Mouse (Mus musculus) forebrain, embryonic 13.5 days (tissue): ENCODE results near the gene Kansl1. TPM values are rescaled to one million over a fixed set of nuclear protein-coding genes. Genes with fewer than 3 reads are reported as not detected.

Experiments used
- ATAC-seq: fragments of 200-750 bp; cut with Nextera tagmentation; 2 replicates; pipeline ENCODE4 v1.8.0; 2017
- H3K27ac ChIP-seq: fragments of 300-500 bp; sonication (generic); 2 replicates; pipeline ENCODE4 v1.5.1; 2015; ENCODE audit warnings: inconsistent platforms, mild to moderate bottlenecking, moderate library complexity
- H3K27me3 ChIP-seq: fragments of 300-500 bp; sonication (generic); 2 replicates; pipeline ENCODE4 v1.6.1; 2015; ENCODE audit warnings: mild to moderate bottlenecking, inconsistent platforms
- H3K36me3 ChIP-seq: fragments of 300-500 bp; sonication (generic); 2 replicates; pipeline ENCODE4 v1.6.1; 2015; ENCODE audit warnings: mild to moderate bottlenecking, inconsistent platforms; ENCODE audit not compliant: poor library complexity, severe bottlenecking
- H3K4me1 ChIP-seq: fragments of 300-500 bp; sonication (generic); 2 replicates; pipeline ENCODE4 v1.6.1; 2015; ENCODE audit warnings: inconsistent platforms
- H3K4me2 ChIP-seq: fragments of 300-500 bp; sonication (generic); 2 replicates; pipeline ENCODE4 v1.6.1; 2015; ENCODE audit warnings: inconsistent platforms, mild to moderate bottlenecking, moderate library complexity
- H3K4me3 ChIP-seq: fragments of 300-500 bp; sonication (generic); 2 replicates; pipeline ENCODE4 v1.5.1; 2015; ENCODE audit warnings: mild to moderate bottlenecking, inconsistent platforms
- H3K9ac ChIP-seq: fragments of 300-500 bp; sonication (generic); 2 replicates; pipeline ENCODE4 v1.6.1; 2015; ENCODE audit warnings: mild to moderate bottlenecking, inconsistent platforms
- H3K9me3 ChIP-seq: fragments of 300-500 bp; sonication (generic); replicated peaks from 2 replicates; pipeline ENCODE4 v1.6.1; 2016; ENCODE audit warnings: inconsistent platforms
- WGBS: fragments of 180-500 bp; shearing (Covaris S2); methylation state at CpG from one replicate; pipeline ENCODE4 v1.1.7; 2015; 5-methylcytosine and 5-hydroxymethylcytosine counted together
- polyA plus RNA-seq: library from polyadenylated mRNA; unstranded; fragments of >200 nt; fragmentation: Nextera tagmentation; extraction: Ambion mirVana; gene quantifications from 2 replicates; pipeline ENCODE4 v1.2.1, GENCODE M21; 2015

The Kansl1 gene
- polyA plus RNA-seq, 1 experiment from 2014 or later, result 26.1 TPM

DNA sequence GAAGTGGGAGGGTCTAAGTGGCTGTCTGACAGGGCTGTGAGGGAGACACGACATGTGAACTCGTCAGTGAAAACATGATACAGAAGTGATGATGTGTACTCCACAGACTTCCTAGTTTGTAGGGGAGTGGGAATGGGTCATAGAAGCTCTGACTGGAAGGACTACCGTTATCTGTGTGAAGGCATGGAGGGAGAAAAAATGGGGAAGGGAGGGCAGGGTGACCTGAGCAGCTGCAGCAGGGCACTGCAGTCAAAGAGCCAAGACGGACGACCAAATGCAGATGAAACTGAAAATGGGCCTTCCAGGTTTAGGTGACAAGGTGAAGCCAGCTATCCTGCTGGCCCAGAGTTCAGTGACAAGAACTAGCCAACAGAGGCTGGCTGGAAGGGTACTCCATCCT, 134.5 kb downstream of the Kansl1 start:
- H3K27ac ChIP-seq, result no peak overlapping the region; the same call in 1 of the 2 replicates
- H3K4me2 ChIP-seq, result no peak overlapping the region
- H3K4me3 ChIP-seq, result no peak overlapping the region
- no peaks in the 10 kb centered on the region for H3K9me3 ChIP-seq
- H3K9ac ChIP-seq, result no peak overlapping the region
- 0 out of 2 replicates have a peak, but pooled peaks have one; percentile 6 for ATAC-seq
- no peaks in the 10 kb centered on the region for H3K27me3 ChIP-seq
- H3K4me1 ChIP-seq, result no peaks in the 10 kb centered on the region
- H3K36me3 ChIP-seq, result peaks cover 83% of the 10 kb centered on the region
- 84% methylated on average over 5 of the region's 5 CpGs for WGBS

DNA sequence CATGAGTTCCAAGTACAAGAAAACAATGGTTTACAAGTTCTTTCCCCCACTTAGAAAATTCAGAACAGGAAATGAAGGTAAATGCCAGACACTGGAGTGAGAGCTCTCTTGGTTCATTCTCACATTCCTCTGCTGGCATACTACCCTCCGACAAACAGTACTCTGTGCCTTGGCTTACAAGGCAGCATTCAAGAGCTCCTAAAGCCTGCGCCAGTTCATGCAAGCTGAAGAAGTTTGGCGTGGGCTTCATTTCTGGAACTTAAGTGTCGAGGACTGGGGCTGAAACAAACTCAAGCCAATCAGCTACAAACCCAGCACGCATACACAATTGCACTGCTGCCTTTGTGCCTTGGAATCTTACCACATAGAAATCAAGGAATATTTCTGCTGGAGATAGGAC, 136.6 kb downstream of the Kansl1 start:
- H3K4me1 ChIP-seq, result no peaks in the 10 kb centered on the region
- H3K27me3 ChIP-seq, result no peaks in the 10 kb centered on the region
- H3K27ac ChIP-seq, result no peak overlapping the region
- H3K9me3 ChIP-seq, result no peaks in the 10 kb centered on the region
- peaks cover 73% of the 10 kb centered on the region for H3K36me3 ChIP-seq
- H3K9ac ChIP-seq, result no peak overlapping the region
- H3K4me3 ChIP-seq, result no peak overlapping the region
- WGBS, result 87% methylated on average over 5 of the region's 5 CpGs
- no peak overlapping the region for H3K4me2 ChIP-seq
- no peak for ATAC-seq

- whole genome bisulfite sequencing, result 93% methylated on average over 3 of the region's 3 CpGs
- no peak; the same call in 1 of the 2 replicates for ATAC-seq
- H3K27me3 ChIP-seq, result no peaks in the 10 kb centered on the region
- no peaks in the 10 kb centered on the region for H3K9me3 ChIP-seq
- peaks cover 68% of the 10 kb centered on the region for H3K36me3 ChIP-seq
- no peak overlapping the region for H3K4me3 ChIP-seq
- H3K9ac ChIP-seq, result no peak overlapping the region
- no peak overlapping the region for H3K4me2 ChIP-seq
- H3K27ac ChIP-seq, result no peak overlapping the region
- H3K4me1 ChIP-seq, result no peaks in the 10 kb centered on the region
Observed at GRCm38 (mm10) chr11:104331208-104331607, 137.5 kb downstream of the Kansl1 start.

- 88% methylated on average over 4 of the region's 4 CpGs for WGBS
- Histone ChIP-seq H3K4me3 (no peak overlapping the region), H3K36me3 (peaks cover 66% of the 10 kb centered on the region), H3K27ac (no peak overlapping the region), H3K9me3 (no peaks in the 10 kb centered on the region), H3K27me3 (no peaks in the 10 kb centered on the region), H3K4me2 (no peak overlapping the region), H3K9ac (no peak overlapping the region), H3K4me1 (no peaks in the 10 kb centered on the region)
- ATAC-seq, result no peak
Observed at GRCm38 (mm10) chr11:104330151-104330550, 138.5 kb downstream of the Kansl1 start.

DNA sequence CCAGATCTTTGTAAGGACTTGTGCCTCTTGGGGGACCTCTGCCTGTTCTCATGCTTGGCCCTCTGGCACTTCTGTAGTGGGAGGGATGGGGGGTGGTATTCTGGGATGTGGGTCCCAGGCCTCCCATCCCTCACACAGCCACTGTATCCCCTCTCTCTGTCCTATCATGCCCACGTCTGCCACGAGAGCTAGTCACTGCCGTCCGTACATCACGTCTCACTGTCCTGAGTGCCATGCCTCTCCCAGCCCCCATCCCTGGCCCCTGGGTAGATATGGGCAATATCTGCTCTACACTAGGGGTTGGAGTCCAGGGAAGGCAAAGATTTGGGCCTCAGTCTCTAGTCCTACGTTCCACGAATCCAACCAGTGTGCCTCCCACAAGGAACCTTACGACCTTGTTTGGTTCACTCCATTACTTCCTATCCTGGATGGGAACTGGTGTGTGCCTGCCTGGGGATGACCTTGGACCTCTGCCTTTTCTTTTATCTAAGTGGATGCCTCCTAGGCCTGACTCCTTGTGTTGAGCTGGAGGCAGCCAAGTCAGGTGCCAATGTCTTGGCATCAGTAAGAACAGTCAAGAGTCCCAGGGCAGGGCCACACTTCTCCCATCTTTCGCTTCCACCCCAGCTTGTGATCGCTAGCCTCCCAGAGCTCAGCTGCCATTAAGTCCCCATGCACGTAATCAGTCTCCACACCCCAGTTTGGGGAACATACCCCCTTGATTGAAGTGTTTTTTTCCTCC, 139.3 kb downstream of the Kansl1 start:
- Histone ChIP-seq H3K27ac (no peak overlapping the region), H3K27me3 (no peaks in the 10 kb centered on the region), H3K4me3 (no peak overlapping the region), H3K9me3 (no peaks in the 10 kb centered on the region), H3K4me2 (no peak overlapping the region), H3K36me3 (peaks cover 58% of the 10 kb centered on the region), H3K9ac (no peak overlapping the region), H3K4me1 (no peaks in the 10 kb centered on the region)
- 0 out of 2 replicates have a peak, but pooled peaks have one; percentile 28 for ATAC-seq
- 85% methylated on average over 11 of the region's 11 CpGs for whole genome bisulfite sequencing

- H3K9me3 ChIP-seq, result no peaks in the 10 kb centered on the region
- no peak overlapping the region for H3K9ac ChIP-seq
- H3K4me1 ChIP-seq, result no peaks in the 10 kb centered on the region
- peaks cover 49% of the 10 kb centered on the region for H3K36me3 ChIP-seq
- H3K27ac ChIP-seq, result no peak overlapping the region
- no peak for ATAC-seq
- no peaks in the 10 kb centered on the region for H3K27me3 ChIP-seq
- no peak overlapping the region for H3K4me2 ChIP-seq
- H3K4me3 ChIP-seq, result no peak overlapping the region
- 90% methylated on average over 6 of the region's 6 CpGs for WGBS
Observed at GRCm38 (mm10) chr11:104327946-104328345, 140.7 kb downstream of the Kansl1 start.

DNA sequence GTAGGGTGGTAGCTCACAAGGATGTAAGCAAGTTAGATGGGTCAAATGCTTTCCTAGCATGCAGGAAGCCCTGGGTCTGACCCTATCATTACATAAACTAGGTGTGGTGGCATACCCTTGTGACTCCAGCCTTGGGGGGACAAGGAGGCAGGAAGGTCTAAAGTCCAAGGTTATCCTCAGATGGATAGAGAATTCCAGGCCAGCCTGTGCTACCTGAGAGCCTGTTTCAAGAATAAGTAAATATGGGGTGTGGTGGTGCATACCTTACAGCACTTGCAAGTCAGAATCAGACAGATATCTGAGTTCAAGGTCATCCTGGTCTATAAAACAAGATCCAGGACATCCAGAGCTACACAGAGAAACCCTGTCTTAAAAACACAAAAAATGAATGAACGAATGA, 141.2 kb downstream of the Kansl1 start:
- ATAC-seq, result no peak
- no peak overlapping the region for H3K9ac ChIP-seq
- no peak overlapping the region for H3K4me2 ChIP-seq
- peaks cover 47% of the 10 kb centered on the region for H3K36me3 ChIP-seq
- no peaks in the 10 kb centered on the region for H3K9me3 ChIP-seq
- WGBS, result 100% methylated on average over 1 of the region's 1 CpGs
- H3K4me1 ChIP-seq, result no peaks in the 10 kb centered on the region
- H3K27ac ChIP-seq, result no peak overlapping the region
- no peaks in the 10 kb centered on the region for H3K27me3 ChIP-seq
- H3K4me3 ChIP-seq, result no peak overlapping the region

- Histone ChIP-seq H3K36me3 (peaks cover 15% of the 10 kb centered on the region; the same call in 1 of the 2 replicates), H3K4me1 (peaks cover 17% of the 10 kb centered on the region), H3K4me2 (no peak overlapping the region), H3K27ac (no peak overlapping the region), H3K4me3 (no peak overlapping the region), H3K9ac (no peak overlapping the region), H3K9me3 (no peaks in the 10 kb centered on the region), H3K27me3 (0 out of 2 replicates have a peak, but pooled peaks cover 4% of the 10 kb centered on the region)
- 35% methylated on average over 4 of the region's 4 CpGs for WGBS
- ATAC-seq, result no peak
Observed at GRCm38 (mm10) chr11:104322142-104322541, 146.5 kb downstream of the Kansl1 start.

- ATAC-seq, result no peak
- H3K36me3 ChIP-seq, result peaks cover 8% of the 10 kb centered on the region; the same call in 1 of the 2 replicates
- H3K9ac ChIP-seq, result no peak overlapping the region
- no peak overlapping the region for H3K4me3 ChIP-seq
- H3K9me3 ChIP-seq, result no peaks in the 10 kb centered on the region
- peaks cover 17% of the 10 kb centered on the region for H3K4me1 ChIP-seq
- no peak overlapping the region for H3K4me2 ChIP-seq
- WGBS, result 56% methylated on average over 5 of the region's 5 CpGs
- 0 out of 2 replicates have a peak, but pooled peaks cover 4% of the 10 kb centered on the region for H3K27me3 ChIP-seq
- no peak overlapping the region for H3K27ac ChIP-seq
Observed at GRCm38 (mm10) chr11:104320511-104320910, 148.2 kb downstream of the Kansl1 start.

DNA sequence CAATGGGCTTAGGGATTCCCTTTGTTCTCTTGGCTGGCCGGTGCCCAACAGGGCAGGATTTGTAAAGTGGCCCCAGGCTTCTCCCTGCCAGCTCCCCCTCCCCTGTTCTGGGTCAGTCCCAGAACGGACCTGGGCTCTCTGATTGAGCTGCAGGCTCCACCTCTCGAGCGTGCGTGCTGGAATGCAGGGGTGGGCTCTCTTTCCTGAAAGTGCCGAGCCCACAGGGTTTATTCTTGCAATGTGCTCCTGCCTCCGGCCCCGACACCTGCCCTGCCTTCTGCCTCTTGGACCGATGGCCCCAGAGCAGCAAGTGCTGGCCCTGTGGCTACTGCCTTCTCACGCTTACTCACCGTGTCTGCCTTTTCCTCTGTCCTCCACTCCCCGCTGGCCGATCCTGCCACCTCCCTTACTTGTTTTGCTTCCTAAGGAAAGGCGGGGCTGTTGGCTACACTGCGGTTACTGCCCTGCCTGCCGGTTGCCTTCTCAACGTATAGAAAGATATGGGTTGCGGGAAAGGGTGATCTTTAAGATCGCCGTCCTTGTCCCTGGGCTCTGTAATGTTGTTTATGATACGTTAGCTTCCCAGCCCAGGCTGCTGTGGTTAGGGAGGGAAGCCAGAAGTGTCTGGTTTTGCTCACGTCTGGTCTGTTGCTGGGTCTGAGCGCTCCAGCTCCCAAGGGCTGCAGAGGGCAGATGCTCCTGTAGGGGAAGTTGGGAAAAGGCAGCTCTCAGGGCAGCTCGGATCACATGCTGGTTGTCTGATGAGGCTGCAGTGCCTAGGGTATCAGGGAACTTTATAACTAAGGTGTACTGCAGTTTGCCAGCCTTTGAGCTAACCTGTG, 149.5 kb downstream of the Kansl1 start:
- peak; percentile 41; the same call in 1 of the 2 replicates for ATAC-seq
- H3K9me3 ChIP-seq, result no peaks in the 10 kb centered on the region
- H3K9ac ChIP-seq, result peak overlapping the region; percentile 64
- H3K4me1 ChIP-seq, result peaks cover 17% of the 10 kb centered on the region
- peak overlapping the region; percentile 40; the same call in 1 of the 2 replicates for H3K27ac ChIP-seq
- 0 out of 2 replicates have a peak, but pooled peaks cover 4% of the 10 kb centered on the region for H3K27me3 ChIP-seq
- WGBS, result 1% methylated on average over 24 of the region's 24 CpGs
- H3K4me3 ChIP-seq, result peak overlapping the region; percentile 36
- peaks cover 5% of the 10 kb centered on the region; the same call in 1 of the 2 replicates for H3K36me3 ChIP-seq
- peak overlapping the region; percentile 74 for H3K4me2 ChIP-seq

- Histone ChIP-seq H3K9ac (no peak overlapping the region), H3K4me1 (peaks cover 17% of the 10 kb centered on the region), H3K36me3 (peaks cover 11% of the 10 kb centered on the region; the same call in 1 of the 2 replicates), H3K27ac (no peak overlapping the region), H3K9me3 (no peaks in the 10 kb centered on the region), H3K4me2 (no peak overlapping the region), H3K4me3 (no peak overlapping the region), H3K27me3 (0 out of 2 replicates have a peak, but pooled peaks cover 4% of the 10 kb centered on the region)
- WGBS, result 86% methylated on average over 3 of the region's 3 CpGs
- no peak for ATAC-seq
Observed at GRCm38 (mm10) chr11:104317631-104318030, 151.0 kb downstream of the Kansl1 start.
